Mouse (Mus musculus): ENCODE measurements around the gene Dtx2.
"Not testable (repeated sequence)": the region's sequence is repeated elsewhere in the genome, so short reads cannot be mapped to it uniquely, and the experiment has no call there.

The Dtx2 gene

DNA sequence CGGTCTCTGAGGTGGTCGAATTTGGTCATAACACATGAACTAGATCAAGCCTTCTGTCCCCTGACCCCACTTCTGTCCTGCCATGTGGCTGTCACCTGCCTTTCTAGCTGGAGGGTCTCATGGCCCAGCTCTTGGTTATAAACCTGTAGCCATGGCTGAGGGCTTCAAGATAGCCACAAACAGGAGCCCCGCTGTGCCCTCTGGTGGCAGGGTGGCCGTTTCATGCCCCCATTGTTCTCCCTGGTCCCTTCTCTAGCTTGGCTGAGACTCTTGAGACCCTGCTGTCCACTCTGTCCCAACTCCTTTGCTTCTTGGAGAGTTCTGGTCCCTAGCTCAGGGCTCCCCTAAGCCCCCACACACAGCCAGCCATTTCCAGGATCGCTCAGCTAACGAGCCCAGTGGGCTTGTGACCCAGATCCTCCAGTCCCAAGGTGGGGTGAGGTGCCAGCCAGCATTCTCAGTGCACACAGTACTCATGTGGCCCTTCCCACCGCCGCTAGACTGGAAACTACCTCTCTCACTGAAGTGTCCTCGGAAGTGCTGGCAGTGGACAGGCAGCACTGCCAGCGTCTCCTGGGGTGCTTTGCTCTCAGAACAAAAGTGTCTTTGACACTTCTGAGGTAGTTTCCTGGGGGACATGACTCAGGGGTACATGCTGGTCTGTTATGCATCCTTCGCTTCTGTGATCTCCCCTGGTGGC lies 33.2 kb downstream of the Dtx2 start:
- DNase-seq: no peak

DNA sequence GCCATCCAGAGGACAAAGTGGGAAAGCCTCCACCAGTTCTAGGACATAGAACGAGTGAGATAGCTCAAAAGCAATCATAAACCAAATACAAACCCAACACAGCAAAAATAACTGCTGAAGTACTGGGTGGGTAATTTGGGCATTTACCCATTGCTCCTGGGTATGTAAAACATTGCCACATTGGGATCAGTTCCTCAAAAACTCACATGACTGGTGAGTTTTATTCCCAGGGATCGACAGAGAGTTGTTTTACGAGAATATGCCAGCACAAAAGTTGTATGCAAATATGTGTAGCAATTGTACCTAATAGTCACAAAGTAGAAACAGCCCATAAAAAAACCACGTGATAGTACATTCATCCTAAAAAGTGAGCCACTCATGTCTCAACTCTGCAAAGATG lies 40.3 kb downstream of the Dtx2 start:
- no peak for DNase-seq

DNA sequence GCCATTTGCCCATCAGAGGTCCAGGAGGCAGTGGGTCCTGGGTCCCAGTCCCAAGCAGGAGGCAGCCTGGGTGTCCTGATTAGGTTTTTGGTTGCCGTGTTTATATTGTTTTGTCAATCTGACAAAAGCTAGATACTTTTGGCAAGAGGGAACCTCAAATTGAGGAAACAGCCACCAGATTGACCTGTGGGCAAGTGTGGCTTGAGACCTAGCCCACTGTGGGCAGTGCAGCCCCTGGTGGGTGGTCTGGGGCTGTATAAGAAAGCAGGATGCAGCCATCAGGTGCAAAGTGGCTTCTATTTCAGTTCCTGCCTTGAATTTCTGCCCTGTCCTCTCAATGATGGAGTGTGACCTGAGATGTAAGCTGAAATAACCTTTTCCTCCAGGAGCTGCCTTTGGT lies 40.7 kb downstream of the Dtx2 start:
- no peak for DNase-seq

DNA sequence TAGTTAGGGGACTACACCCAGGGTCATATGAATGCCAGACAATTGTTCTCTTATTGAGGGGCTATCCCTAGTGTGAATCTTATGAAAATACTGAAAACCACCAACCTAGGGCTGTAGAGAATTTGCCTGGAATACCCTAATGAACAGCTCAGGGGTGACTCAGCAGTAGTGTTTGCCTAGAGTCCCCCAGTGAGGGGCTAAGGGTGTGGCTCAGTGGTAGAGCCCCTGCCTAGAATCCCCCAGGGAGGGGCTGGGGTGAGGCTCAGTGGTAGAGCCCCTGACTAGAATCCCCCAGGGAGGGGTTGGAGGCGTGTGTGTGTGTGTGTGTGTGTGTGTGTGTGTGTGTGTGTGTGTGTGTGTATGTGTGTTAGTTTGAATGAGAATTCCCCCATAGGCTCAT lies 42.1 kb downstream of the Dtx2 start:
- DNase-seq: no peak

DNA sequence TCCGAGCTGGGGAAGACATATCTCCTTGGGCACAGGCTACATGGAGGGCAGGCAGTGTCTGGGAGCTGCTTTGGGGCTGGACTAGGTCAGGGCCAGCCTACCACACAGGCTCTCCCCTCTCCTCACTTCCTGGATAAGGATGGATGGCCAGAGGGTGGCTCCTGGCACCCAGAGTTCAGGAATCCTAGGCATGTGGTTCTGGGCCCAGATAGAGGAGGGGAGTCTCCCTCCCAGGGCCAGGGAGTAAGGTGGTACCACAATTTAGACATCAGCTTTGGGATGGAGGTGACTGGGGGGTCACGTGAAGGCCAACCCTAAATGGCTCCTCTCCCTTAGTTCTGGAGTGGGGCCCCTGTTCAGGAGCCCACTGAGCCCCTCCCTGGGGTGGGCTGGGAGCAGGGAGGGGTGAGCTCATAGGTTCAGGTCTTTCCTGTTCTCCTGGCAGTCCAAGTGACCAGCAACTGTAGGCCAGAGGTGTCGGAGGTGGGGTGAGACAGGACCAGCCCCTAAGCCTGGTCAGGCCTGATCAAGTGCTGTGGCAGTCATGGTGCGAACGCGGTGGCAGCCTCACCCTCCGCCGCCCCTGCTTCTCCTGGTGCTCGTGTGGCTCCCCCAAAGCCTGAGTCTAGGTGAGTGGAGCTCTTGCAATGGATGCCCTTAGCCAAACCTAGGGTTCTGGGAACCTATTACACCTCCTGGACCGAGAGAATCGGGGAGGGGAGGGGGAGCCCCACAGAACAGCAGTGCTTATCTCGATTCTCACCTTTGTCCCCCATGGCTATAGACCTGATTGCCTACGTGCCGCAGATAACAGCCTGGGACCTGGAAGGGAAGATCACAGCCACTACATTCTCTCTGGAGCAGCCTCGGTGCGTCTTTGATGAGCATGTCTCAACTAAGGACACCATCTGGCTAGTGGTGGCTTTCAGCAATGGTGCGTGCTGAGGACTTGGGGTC lies 43.9 kb downstream of the Dtx2 start, which contains the start of gene Upk3b:
Upk3b (plus strand) TSS at position 239 of the 957 bp plus-strand sequence.
- DNase-seq: no peak

DNA sequence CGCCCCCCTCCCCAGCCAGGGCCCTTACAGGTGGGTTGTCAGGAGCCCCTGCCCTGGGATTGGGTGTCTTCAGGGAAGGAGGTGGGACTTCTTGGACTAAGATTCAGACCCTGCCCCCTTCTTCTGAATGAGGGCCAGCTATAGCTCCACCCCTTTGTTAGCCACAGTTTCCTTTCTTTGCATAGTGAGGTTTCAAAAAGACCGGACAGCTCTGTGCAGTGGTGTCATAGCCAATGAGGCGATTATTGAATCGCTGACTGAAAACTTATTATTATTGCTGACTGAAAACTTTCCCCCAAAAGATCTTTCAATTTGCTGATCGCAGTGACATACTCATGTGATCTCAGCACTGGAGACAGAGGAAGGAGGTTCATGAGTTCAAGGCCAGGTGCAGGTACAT lies 45.6 kb downstream of the Dtx2 start:
- no peak for DNase-seq

DNA sequence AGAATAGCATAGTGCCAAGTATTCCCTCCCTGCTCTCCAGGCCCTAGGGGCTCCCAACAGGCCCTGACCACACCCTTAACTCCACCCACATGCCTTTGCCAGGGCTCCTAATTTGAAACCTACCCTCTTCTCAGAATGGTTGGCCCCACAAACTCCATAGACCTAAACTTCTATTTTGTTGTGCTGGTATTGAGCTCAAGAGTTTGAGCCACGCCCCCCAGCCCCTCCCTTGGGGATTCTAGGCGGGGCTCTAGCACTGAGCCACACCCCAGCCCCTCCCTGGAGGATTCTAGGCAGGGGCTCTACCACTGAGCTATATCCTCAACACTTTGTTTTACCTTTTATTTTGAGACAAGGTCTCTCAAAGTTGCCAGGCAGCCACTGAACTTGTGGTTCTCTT lies 46.7 kb downstream of the Dtx2 start:
- DNase-seq: no peak

DNA sequence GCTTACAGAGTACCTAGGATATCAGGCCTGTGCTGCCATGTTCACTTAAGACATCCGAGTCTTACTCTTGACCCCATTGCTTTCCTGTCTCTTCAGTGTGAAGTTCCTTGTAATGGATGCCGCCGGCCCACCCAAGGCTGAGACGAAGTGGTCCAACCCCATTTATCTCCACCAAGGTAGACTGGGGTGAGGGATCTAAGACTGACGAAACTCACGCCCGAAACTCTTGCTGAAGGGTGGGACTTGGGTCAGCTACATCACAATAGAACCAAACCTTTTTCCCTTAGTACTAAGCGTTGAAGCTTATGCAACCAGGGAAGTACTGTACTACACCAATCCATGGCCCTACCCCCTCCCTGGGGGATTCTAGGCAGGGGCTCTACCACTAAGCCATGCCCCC lies 47.1 kb downstream of the Dtx2 start:
- no peak for DNase-seq

DNA sequence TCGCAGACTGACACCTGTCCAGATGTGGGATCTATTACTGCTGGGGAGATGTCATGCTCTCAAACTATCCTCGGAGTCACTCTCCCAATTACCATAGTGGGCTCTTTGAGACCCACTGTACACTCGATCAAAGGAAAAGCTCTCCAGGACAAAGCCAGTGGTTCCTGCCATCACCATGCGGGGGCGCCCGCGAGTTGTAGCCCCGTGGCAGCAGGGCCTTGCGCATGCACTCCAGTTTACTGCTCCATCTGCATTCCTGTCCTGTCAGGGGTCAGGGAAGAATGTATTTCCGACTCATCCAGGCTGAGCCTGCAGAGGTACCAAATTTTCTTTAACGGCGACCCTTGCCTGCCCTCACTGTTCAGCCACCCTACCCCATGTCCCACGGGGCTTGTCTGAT lies 50.3 kb downstream of the Dtx2 start:
- DNase-seq: no peak

DNA sequence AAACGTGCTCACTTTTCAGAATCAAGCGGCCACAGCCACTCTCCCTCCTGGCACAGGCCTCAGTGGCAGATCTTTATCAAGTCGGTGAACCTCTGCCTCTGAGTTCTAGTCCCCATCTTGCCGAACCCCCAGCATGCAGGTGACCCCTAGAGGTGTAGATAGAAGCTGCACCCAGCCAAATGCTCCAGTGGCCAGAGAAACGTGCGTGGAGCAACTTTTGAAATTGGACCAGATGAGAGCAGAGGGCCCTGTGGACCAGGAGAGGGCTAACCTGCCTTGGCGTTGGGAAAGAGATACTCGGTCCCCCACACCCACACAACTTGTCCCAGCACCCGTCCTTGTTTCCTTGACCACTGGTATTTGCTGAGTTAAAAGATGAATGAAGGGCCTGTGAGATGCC lies 50.8 kb downstream of the Dtx2 start:
- DNase-seq: peak; percentile 40

DNA sequence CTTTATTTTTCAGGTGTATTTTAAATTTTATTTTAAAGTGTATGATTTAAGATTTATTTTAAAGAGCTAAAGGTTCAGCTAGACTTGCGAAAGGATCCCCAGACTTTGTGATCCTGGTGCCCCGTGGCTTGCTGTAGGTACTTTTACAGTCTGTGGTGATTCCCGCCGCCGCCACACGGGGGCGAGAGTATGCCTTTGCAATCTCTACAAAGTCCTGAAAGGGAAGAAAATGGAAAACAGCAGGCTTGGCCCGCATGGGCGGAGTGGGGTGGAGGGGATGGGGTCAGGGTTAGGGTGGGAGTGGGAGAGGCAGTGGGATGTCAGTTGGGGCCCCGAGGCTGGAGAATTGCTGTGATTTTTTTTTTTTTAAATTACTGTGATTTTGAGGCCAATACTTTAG lies 51.4 kb downstream of the Dtx2 start:
- peak; percentile 90 for DNase-seq

DNA sequence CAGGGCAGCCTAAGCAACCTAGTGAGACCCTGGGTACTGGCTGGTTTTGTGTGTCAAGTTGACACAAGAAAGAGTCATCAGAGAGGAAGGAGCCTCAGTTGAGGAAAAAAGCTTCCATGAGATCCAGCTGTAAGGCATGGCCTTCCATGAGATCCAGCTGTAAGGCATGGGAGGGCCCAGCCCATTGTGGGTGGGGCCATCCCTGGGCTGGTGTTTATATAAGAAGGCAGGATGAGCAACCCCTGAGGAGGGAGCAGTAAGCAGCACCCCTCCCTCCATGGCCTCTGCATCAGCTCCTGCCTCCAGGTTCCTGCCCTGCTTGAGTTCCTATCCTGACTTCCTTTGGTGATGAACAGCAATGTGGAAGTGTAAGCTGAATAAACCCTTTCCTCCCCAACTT lies 53.9 kb downstream of the Dtx2 start:
- not testable (repeated sequence) for DNase-seq

DNA sequence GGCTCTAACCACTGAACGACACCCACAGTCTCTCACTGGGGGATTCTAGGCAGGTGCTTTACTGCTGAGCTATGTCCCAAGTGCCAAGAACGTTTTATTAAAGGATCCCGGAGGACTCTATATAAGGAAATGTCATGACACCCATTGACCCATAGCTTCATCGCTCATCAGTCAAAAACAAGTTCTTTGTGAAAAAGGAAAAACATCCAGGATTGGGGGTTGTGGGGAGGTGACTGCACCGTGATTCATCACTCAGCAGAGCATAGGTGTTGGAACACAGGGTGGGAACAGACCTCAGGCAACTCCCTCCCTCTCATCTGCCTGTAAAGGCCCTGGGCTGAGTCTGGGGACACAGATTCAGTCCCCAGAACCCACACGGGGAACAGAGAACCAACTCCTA lies 55.3 kb downstream of the Dtx2 start:
- DNase-seq: no peak

DNA sequence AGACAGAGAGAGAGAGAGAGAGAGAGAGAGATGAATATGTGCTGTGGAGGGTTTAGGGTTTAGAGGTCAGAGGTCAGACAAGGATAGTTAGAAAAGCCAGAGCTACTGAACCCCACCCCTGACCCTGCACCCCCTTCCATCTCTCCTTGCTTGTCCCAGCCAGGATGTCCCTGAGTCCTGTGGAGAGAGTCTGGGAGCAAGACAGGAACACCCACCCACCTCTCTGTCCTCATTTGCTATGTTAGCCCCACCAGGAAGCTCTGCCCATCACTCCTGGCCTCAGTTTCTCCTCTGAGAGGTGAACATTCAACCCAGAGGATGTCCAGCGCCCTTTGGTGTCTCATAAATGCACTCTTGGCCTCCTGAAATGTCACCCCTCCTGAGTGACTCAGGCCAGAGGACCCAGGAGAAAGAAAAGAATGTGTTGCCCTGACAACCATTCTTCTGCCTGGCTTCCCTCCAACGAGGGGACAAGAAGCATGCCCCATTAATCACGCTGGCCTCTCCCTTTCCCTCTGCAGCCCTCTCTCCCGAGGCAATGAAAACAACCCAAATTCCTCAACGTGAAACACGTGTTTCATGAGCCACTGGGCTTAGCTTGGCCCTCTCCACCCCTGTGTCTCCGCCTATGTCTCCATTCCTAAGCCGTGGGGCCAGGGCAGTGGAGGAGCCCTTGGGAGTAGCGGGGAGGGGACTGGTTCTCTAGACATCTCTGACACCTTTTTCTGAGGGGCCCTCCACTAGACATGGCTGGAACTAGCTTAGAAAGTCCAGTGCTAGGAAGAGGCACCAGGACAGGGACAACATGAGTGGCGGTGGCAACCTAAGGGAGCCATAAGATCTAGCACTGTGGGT lies 56.9 kb downstream of the Dtx2 start:
- peak; percentile 85 for DNase-seq

DNA sequence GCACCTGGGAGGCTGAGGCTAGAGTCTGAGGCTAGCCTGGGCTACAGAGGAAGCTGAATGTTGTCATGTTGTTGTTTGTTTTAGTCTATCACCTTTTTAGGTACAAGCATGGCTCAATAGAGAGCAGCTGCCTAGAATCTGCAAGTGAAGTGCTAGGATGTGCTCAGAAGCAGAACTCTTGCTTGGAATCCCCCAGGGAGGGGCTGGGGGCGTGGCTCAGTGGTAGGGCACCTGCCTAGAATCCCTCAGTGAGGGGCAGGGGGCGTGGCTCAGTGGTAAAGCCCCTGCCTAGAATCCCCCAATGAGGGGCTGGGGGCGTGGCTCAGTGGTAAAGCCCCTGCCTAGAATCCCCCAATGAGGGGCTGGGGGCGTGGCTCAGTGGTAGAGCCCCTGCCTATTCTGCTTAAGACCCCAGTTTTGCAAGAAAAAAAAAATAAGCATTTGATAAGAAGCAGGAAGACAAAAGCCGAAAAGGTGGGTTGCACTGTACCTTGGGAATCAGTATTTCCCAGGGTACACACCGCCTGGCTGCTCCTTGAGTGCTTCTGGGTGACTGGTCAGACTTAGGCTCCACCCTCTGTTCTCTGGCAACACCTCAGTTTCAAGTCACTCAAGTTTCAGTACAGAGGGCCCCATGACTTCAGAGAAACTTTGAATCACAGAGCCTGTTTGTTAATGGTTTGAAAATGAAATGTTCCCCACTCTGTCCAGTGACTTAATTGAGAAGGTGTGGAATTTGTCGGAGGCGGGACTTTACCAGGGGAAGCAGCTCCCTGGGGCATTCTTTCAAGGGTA lies 58.5 kb downstream of the Dtx2 start:
- peak; percentile 67 for DNase-seq

DNA sequence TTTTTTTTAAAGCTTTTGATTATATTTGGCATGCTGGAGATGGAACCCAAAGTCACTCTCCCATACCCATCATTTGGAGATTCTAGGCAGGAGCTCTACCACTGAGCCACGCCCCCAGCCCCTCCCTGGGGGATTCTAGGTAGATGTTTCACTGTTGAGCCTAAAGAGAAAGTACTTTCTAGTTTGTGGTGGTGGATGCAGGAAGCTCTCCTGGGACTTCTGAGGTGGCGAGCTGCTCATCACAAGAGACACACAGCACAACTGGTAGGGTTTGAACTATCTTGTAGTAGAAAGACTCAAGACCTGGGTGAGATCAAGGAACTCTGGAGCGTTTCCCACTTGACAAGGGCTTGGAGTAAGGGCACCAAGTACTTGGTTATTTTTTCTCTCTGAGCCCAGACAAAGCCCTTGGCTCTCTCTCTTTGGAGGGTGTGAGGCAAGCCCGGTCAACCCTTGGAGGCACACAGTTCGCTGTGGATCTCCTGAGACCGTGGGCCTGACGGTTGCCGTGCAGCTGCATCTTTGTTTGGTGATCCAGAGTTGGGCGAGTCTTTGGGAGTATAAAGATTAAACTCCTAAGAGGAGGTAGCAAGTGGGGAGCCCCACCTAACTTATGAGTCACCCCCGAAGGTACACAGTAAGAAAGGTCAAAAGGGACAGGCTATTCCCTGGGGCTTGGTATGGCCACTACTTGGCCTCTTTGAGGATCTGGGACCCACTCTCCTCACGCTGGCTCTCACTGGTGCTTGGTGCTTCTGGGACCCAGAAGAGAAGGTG lies 59.9 kb downstream of the Dtx2 start, which contains the start of gene Upk3bl:
Upk3bl (plus strand) TSS at position 192 of the 777 bp plus-strand sequence.
- no peak for DNase-seq

DNA sequence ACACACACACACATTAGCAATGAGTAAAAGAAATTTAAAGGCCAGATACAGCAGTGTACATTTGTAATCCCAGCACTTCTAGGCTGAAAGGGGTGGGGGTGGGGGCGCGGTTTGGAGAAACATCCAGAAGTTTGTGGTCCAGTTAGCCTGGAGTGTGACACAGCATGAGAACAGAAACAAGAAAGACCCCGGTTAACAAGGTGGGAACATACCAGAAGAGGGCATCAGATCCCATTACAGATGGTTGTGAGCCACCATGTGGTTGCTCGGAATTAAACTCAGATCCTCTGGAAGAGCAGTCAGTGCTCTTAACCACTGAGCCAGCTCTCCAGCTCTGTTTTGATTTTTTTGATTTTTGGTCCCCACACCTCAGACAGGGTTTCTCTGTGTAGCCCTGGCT lies 61.5 kb downstream of the Dtx2 start:
- no peak for DNase-seq

DNA sequence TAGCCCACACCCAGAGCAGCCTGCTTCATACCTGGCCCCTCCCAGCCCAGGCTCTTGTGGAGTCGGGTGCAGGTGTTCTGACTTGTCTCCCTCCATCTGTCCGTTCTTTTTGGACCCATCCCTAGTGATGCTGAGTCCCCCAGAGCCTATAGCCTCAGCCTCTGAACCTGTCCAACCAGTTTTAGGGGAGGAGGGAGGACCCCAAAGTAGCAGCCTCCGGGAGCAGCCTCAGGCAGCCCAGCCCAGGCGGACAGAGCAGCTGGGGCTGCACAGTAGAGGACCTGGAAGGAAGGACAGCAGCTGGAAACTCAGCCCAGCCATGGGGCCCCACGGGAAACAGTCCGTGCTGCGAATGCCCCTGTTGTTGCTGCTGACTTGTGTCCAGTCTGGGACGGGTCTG lies 62.5 kb downstream of the Dtx2 start:
- no peak for DNase-seq

DNA sequence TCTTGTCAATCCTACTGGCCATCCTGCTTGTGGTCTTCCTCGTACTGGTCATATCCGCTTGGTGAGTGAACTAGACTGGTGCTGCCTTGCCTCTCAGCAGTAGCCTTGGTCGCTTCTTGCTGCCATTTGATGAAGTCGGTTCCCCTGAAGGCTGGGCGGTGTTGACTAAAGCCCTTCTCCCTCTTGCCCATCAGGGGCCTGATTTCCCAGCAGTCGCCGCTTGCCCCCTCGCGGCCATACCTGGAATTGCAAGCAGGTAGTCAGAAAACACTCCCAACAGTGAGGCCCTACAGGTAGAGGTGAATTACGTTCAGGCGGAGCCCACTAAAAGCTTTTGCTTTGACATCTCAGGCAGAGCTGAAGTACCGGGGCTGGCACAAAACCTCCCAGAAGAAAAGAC lies 67.0 kb downstream of the Dtx2 start:
- peak; percentile 76 for DNase-seq

DNA sequence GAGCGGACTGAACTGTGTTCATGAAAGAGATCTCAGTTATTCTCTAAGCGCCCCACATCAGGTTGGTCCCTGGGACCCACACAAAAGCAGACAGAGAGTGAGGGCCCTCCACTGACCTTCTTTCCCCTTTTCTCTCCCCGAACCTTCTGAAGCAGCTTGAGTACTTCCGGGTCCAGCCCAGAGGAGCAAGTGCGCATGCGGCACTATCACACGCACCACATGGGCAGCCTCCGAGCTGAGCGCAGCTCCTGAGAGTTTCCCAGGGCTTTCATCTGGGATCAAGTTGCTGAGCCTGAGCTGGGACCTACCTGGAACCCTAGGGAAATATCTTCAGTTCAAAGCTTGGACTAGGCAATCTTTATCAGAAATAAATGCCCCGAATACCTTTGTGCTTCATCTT lies 69.3 kb downstream of the Dtx2 start:
- no peak for DNase-seq

DNA sequence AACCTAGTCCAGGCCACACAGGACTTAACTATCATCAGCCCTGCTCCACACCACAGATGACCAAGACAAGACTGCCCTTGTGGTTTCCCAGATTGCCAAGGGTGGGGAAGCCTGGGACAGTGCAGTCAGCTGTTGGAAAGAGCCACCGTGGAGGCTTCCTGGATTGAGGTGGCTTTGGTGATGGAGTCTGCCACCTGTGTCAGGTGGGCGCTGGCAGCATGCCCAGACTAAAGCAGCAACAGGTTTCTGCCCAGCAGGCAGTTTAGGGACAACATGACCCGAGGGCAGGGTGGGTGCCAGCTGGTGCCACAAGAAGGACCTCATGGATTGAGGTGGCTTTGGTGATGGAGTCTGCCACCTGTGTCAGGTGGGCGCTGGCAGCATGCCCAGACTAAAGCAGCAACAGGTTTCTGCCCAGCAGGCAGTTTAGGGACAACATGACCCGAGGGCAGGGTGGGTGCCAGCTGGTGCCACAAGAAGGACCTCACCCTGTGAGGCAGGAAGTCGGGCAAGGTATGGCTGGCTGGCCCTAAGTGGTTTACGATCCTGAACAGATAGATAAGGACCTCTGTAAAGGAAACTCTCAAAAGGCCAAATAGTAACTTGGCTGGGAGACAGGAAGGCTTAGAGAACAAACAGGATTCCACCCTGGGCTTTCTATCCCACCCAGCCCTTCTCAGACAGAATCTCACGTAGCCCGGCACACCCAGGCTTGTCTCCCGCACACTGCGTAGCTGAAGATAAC lies 72.0 kb downstream of the Dtx2 start:
- DNase-seq: not testable (repeated sequence)
